Mouse (Mus musculus) small intestine, adult 2 months (tissue): ENCODE results near the gene Tmem33.

ENCODE experiments used
- CTCF ChIP-seq: fragments of 200-500 bp; IDR thresholded peaks from 2 replicates; pipeline ENCODE4 v1.5.1; 2012; ENCODE audit warnings: low read depth, mild to moderate bottlenecking, control low read depth, inconsistent platforms, low read length, moderate library complexity, mixed read lengths; ENCODE audit not compliant: insufficient replicate concordance, insufficient read length; ENCODE audit errors: extremely low read depth
- POLR2A ChIP-seq: fragments of 200-500 bp; IDR thresholded peaks from 2 replicates; pipeline ENCODE4 v1.6.1; 2012; ENCODE audit warnings: low read depth, mild to moderate bottlenecking, control low read depth, inconsistent platforms, low read length, moderate library complexity

GRCm38 (mm10) chr5:67225758-67226157 is 34.6 kb upstream of the Tmem33 start:
- TF ChIP-seq CTCF (no peak), POLR2A (no peak)
